Mouse (Mus musculus) neural tube, embryonic 14.5 days (tissue): ENCODE measurements around the gene Cnksr3. TPM values are rescaled to one million over a fixed set of nuclear protein-coding genes. Genes with fewer than 3 reads are reported as not detected.

Experiments
- ATAC-seq: fragments of 200-750 bp; cut with Nextera tagmentation; 2 replicates; pipeline ENCODE4 v1.8.0; 2017; ENCODE audit warnings: low read depth, mild to moderate bottlenecking, moderate TSS enrichment, moderate library complexity
- H3K27ac ChIP-seq: fragments of 300-500 bp; sonication (generic); 2 replicates; pipeline ENCODE4 v1.5.1; 2014; ENCODE audit warnings: low read depth, mild to moderate bottlenecking, control low read depth, low read length, moderate library complexity, mixed read lengths
- H3K27me3 ChIP-seq: fragments of 300-500 bp; sonication (generic); 2 replicates; pipeline ENCODE4 v1.6.1; 2014; ENCODE audit warnings: low read length; ENCODE audit not compliant: control insufficient read depth, insufficient read depth
- H3K36me3 ChIP-seq: fragments of 300-500 bp; sonication (generic); 2 replicates; pipeline ENCODE4 v1.6.1; 2014; ENCODE audit warnings: low read length, mixed read lengths; ENCODE audit not compliant: control insufficient read depth, insufficient read depth
- H3K4me1 ChIP-seq: fragments of 300-500 bp; sonication (generic); 2 replicates; pipeline ENCODE4 v1.6.1; 2014; ENCODE audit warnings: low read length; ENCODE audit not compliant: control insufficient read depth, insufficient read depth
- H3K4me2 ChIP-seq: fragments of 300-500 bp; sonication (generic); 2 replicates; pipeline ENCODE4 v1.6.1; 2014; ENCODE audit warnings: mild to moderate bottlenecking, low read depth, low read length, control low read depth
- H3K4me3 ChIP-seq: fragments of 300-500 bp; sonication (generic); 2 replicates; pipeline ENCODE4 v1.5.1; 2014; ENCODE audit warnings: low read depth, low read length, control low read depth, mixed read lengths
- H3K9ac ChIP-seq: fragments of 300-500 bp; sonication (generic); replicated peaks from 2 replicates; pipeline ENCODE4 v1.6.1; 2014; ENCODE audit warnings: low read depth, mild to moderate bottlenecking, control low read depth, low read length, mixed read lengths
- H3K9me3 ChIP-seq: fragments of 300-500 bp; sonication (generic); 2 replicates; pipeline ENCODE4 v1.6.1; 2016; ENCODE audit warnings: low read length; ENCODE audit not compliant: control insufficient read depth
- WGBS: fragments of 180-500 bp; shearing (Covaris S2); extraction: QIAGEN DNeasy Blood & Tissue Kit; methylation state at CpG from one replicate; pipeline ENCODE4 v1.1.7; 2014; 5-methylcytosine and 5-hydroxymethylcytosine counted together
- polyA plus RNA-seq: library from polyadenylated mRNA; unstranded; fragments of >200 nt; fragmentation: Nextera tagmentation; extraction: Ambion mirVana; gene quantifications from 2 replicates; pipeline ENCODE4 v1.2.1, GENCODE M21; 2014

The Cnksr3 gene
- polyA plus RNA-seq, result 1.0 and 2.2 TPM in 2 replicates

- Histone ChIP-seq H3K4me3 (peak within 1 kb of the TSS; percentile 71), H3K4me1 (no peaks in the 10 kb centered on the region), H3K27me3 (no peaks in the 10 kb centered on the region; the same call in 1 of the 2 replicates), H3K4me2 (peak within 1 kb of the TSS; percentile 98), H3K9ac (peak within 1 kb of the TSS; percentile 58), H3K9me3 (no peaks in the 10 kb centered on the region), H3K36me3 (no peaks in the 10 kb centered on the region), H3K27ac (peak within 1 kb of the TSS; percentile 66)
- WGBS, result 3% methylated on average over 72 of the region's 74 CpGs
- peak; percentile 93 for ATAC-seq
Observed at GRCm38 (mm10) chr10:7211696-7212482, at the start of gene Cnksr3. TSS of gene Cnksr3 (minus strand) at chr10:7212237.

GRCm38 (mm10) chr10:7260166-7261108 lies 48.4 kb upstream of the Cnksr3 start:
- Histone ChIP-seq H3K27ac (no peak overlapping the region), H3K4me1 (no peaks in the 10 kb centered on the region), H3K4me3 (no peak overlapping the region), H3K4me2 (no peak overlapping the region), H3K36me3 (no peaks in the 10 kb centered on the region), H3K9ac (no peak overlapping the region), H3K9me3 (no peaks in the 10 kb centered on the region), H3K27me3 (no peaks in the 10 kb centered on the region)
- no peak for ATAC-seq
- WGBS, result 58% methylated on average over 10 of the region's 10 CpGs

GRCm38 (mm10) chr10:7258607-7259006 lies 46.6 kb upstream of the Cnksr3 start:
- Histone ChIP-seq H3K9me3 (no peaks in the 10 kb centered on the region), H3K27ac (no peak overlapping the region), H3K36me3 (no peaks in the 10 kb centered on the region), H3K4me3 (no peak overlapping the region), H3K4me2 (no peak overlapping the region), H3K4me1 (no peaks in the 10 kb centered on the region), H3K9ac (no peak overlapping the region), H3K27me3 (no peaks in the 10 kb centered on the region)
- WGBS, result 88% methylated on average over 5 of the region's 5 CpGs
- no peak for ATAC-seq

DNA sequence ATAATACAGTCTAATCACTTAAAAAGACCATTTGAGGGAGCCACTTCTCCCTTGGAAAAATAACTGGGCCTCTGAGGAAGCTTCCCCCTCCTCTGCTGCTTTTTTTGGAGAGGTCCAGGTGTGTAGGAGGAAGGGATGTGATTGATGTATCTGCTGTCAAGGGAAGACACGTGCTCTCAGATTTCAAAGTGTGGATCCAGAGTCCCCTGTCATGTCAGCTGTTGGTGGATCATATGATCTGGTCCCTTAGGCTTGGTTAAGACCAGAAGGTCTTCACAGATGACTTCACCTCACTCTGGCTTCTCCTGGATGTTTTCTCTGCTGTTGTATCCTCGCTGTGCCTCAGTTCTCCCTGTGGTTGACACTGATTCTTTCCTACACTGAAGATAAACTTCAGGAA lies 38.4 kb upstream of the Cnksr3 start:
- Histone ChIP-seq H3K27me3 (no peaks in the 10 kb centered on the region), H3K4me2 (no peak overlapping the region), H3K36me3 (no peaks in the 10 kb centered on the region), H3K9ac (no peak overlapping the region), H3K27ac (no peak overlapping the region), H3K4me3 (no peak overlapping the region), H3K4me1 (no peaks in the 10 kb centered on the region), H3K9me3 (no peaks in the 10 kb centered on the region)
- WGBS, result 95% methylated on average over 2 of the region's 2 CpGs
- no peak for ATAC-seq

DNA sequence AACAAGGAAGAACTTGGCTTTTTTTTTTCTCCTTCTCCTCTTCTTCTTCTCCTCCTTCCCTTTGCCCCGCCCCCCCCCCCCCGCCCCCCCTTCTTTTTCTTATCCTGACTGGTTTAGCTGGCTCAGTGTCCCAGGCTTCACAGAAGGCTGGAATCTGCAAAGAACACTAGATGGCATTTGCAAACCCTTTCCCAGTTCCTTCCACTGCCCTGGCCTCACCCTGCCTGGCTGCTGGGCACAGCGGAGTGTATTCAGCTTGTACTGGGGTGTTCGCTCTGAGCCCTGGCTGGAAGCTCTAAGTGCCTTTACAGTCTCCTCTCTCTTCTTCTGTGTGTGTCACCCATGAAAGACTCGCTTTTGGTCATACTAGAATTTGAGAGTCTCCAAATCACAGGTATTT lies 22.6 kb upstream of the Cnksr3 start:
- Histone ChIP-seq H3K4me2 (no peak overlapping the region), H3K27me3 (no peaks in the 10 kb centered on the region), H3K36me3 (no peaks in the 10 kb centered on the region), H3K4me3 (no peak overlapping the region), H3K27ac (no peak overlapping the region), H3K9me3 (no peaks in the 10 kb centered on the region), H3K4me1 (no peaks in the 10 kb centered on the region), H3K9ac (no peak overlapping the region)
- ATAC-seq, result no peak
- 27% methylated on average over 3 of the region's 5 CpGs for WGBS

DNA sequence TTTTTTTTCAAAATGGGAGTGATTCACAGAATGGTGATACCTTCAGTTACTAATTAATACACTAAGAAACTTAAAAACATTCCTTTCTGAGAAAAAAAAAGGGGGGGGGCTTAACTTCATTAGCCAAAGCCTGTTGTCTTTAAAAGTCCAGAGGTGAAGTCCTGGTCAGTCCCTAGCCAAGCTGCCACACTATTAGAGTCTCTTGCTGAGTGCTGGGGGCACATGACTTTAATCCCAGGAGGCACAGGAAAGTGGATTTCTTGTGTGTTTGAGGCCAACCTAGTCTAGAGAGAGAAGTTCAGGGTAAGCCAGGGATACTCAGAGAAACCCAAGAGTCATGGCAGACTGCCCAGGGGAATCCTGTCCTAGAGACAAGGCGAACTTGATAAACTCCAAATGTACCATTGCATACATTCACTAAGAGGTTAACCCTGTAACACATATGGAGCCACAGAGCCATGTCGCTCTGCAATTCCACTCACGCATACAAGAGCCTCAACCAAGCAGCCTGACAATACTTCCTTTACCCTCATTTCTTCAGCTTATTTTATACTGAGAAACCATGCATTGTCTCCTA lies 5.6 kb upstream of the Cnksr3 start:
- no peak for ATAC-seq
- no peak overlapping the region for H3K4me2 ChIP-seq
- no peaks in the 10 kb centered on the region for H3K27me3 ChIP-seq
- no peak overlapping the region for H3K4me3 ChIP-seq
- H3K27ac ChIP-seq, result no peak overlapping the region
- WGBS, result 88% methylated on average over 3 of the region's 3 CpGs
- H3K9ac ChIP-seq, result no peak overlapping the region
- H3K9me3 ChIP-seq, result no peaks in the 10 kb centered on the region
- H3K4me1 ChIP-seq, result no peaks in the 10 kb centered on the region
- no peaks in the 10 kb centered on the region for H3K36me3 ChIP-seq

GRCm38 (mm10) chr10:7214718-7215117 lies 2.7 kb upstream of the Cnksr3 start:
- H3K4me2 ChIP-seq, result no peak overlapping the region
- no peaks in the 10 kb centered on the region; the same call in 1 of the 2 replicates for H3K27me3 ChIP-seq
- no peaks in the 10 kb centered on the region for H3K36me3 ChIP-seq
- no peak overlapping the region for H3K4me3 ChIP-seq
- WGBS, result 81% methylated on average over 4 of the region's 4 CpGs
- H3K27ac ChIP-seq, result no peak overlapping the region
- no peak overlapping the region for H3K9ac ChIP-seq
- ATAC-seq, result no peak
- H3K4me1 ChIP-seq, result no peaks in the 10 kb centered on the region
- H3K9me3 ChIP-seq, result no peaks in the 10 kb centered on the region

DNA sequence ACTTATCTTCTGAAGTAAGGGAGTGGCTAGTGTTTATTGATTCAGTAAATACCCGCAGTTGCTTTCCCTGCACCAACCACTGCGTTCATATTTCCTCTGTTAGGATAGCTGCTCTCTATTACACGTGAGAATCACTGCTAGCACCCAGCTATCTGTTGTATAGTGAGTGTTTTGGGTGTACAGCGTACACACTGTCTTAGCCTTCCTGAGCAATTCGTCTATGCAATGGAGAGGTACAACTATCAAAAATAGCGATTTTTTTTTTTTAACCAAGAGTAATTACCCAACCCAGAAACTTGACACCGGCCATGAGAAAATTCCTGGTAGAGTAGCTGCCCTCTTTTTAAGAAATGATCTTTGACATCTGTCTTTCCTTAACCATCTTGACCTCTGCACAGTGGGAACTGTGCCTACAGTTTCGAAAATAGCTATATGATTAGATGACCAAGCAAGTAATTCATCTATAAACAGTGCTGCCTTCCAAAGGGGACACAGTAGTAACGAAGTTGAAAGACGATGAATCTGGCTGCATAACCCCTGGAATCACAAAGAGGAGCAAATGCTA lies 1.1 kb upstream of the Cnksr3 start:
- Histone ChIP-seq H3K36me3 (no peaks in the 10 kb centered on the region), H3K4me3 (no peak overlapping the region; the same call in 1 of the 2 replicates), H3K27me3 (no peaks in the 10 kb centered on the region; the same call in 1 of the 2 replicates), H3K9ac (no peak overlapping the region; the same call in 1 of the 2 replicates), H3K9me3 (no peaks in the 10 kb centered on the region), H3K4me1 (no peaks in the 10 kb centered on the region), H3K27ac (no peak overlapping the region), H3K4me2 (peak overlapping the region; percentile 98)
- no peak for ATAC-seq
- 68% methylated on average over 10 of the region's 10 CpGs for WGBS
